Mouse (Mus musculus): ENCODE measurements at regions not wholly inside any gene's neighbourhood (a gene's known extent, or its start where the extent isn't known, plus 50 kb on each side); places are given as distances from the start of the nearest gene placed in this dataset.

DNA sequence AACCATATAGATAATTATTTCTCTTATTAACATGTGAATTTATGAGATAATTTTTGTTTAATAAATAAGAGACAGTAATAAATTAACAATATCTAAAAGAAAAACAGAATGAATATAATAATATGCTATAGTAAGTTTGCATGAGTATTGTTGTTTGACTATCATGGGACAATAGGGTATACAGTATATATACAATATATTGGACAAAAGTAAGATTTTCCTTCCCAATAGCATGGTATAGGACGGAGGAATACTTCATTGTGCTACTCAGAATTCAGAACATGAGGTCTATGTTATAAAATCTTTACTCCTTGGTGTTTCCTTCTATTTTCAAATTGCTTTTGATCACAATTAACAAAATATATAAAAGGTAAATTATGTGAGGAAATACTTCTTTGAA is 771.0 kb upstream of the Pcdh20 start:
- ATAC-seq: no peak
- WGBS: 85% methylated on average over 1 of the region's 1 CpGs
- no peak overlapping the region for H3K4me2 ChIP-seq (ENCODE audit: low read length)
- H3K27me3 ChIP-seq (replicated peaks; ENCODE audit: control insufficient read depth, insufficient read depth, low read length): no peaks in the 10 kb centered on the region
- H3K4me1 ChIP-seq (replicated peaks; ENCODE audit: control insufficient read depth, insufficient read depth, low read length): no peaks in the 10 kb centered on the region
- no peak overlapping the region for H3K27ac ChIP-seq (ENCODE audit: low read length)
- H3K4me3 ChIP-seq (replicated peaks; ENCODE audit: low read length): no peak overlapping the region
- H3K36me3 ChIP-seq (ENCODE audit: control insufficient read depth, insufficient read depth): no peaks in the 10 kb centered on the region
- H3K9me3 ChIP-seq (ENCODE audit: control insufficient read depth, low read length): no peaks in the 10 kb centered on the region
- no peak overlapping the region for H3K9ac ChIP-seq (replicated peaks; ENCODE audit: low read depth, low read length)

DNA sequence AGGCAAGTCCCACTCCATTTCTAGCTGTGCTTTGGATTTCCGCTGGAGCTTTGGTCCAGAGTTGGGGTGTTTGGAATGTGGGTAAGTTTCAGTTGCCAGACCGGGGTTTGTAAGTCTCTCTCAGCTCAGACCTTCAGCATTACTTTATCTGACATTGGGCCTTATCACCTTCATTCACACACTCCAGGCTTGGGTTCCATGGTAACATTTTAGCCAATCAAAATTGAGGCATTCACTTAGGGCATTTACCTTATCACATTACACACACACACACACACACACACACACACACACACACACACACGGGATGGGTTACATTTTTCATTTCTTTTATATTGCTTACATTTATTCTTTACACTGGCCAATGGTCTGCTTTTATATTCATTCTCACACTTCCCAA is 765.3 kb upstream of the Pcdh20 start:
- no peak for ATAC-seq
- H3K4me1 ChIP-seq (replicated peaks; ENCODE audit: control insufficient read depth, insufficient read depth, low read length): no peaks in the 10 kb centered on the region
- no peaks in the 10 kb centered on the region for H3K27me3 ChIP-seq (replicated peaks; ENCODE audit: control insufficient read depth, insufficient read depth, low read length)
- H3K27ac ChIP-seq (ENCODE audit: low read length): no peak overlapping the region
- no peak overlapping the region for H3K4me2 ChIP-seq (ENCODE audit: low read length)
- no peak overlapping the region for H3K4me3 ChIP-seq (replicated peaks; ENCODE audit: low read length)
- WGBS: 86% methylated on average over 3 of the region's 3 CpGs
- H3K9me3 ChIP-seq (ENCODE audit: control insufficient read depth, low read length): no peaks in the 10 kb centered on the region
- no peaks in the 10 kb centered on the region for H3K36me3 ChIP-seq (ENCODE audit: control insufficient read depth, insufficient read depth)
- no peak overlapping the region for H3K9ac ChIP-seq (replicated peaks; ENCODE audit: low read depth, low read length)

DNA sequence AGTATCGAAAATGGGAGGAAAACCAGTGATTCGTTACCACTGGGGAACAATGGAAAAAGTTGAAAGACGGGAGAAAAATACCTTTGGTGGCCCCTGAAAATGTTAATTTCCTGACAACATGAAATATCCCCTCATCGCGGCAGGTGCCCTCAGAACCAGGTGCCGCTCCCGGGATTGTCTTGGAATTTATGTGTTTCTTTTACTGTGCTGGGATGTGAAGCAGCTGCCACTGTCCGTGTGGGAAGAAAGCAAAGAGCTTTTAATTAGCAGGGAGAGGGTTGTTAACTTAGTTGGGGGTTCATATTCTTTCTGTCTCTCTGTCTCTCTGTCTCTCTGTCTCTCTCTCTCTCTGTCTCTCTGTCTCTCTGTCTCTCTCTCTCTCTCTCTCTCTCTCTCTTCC is 759.3 kb upstream of the Pcdh20 start:
- Histone ChIP-seq H3K4me2 (ENCODE audit: low read length) (peak overlapping the region; percentile 28; the same call in 1 of the 2 replicates), H3K27ac (ENCODE audit: low read length) (no peak overlapping the region), H3K27me3 (replicated peaks; ENCODE audit: control insufficient read depth, insufficient read depth, low read length) (no peaks in the 10 kb centered on the region), H3K9ac (replicated peaks; ENCODE audit: low read depth, low read length) (no peak overlapping the region), H3K4me3 (replicated peaks; ENCODE audit: low read length) (no peak overlapping the region), H3K36me3 (ENCODE audit: control insufficient read depth, insufficient read depth) (no peaks in the 10 kb centered on the region), H3K4me1 (replicated peaks; ENCODE audit: control insufficient read depth, insufficient read depth, low read length) (no peaks in the 10 kb centered on the region), H3K9me3 (ENCODE audit: control insufficient read depth, low read length) (no peaks in the 10 kb centered on the region)
- WGBS: 40% methylated on average over 8 of the region's 8 CpGs
- no peak for ATAC-seq

DNA sequence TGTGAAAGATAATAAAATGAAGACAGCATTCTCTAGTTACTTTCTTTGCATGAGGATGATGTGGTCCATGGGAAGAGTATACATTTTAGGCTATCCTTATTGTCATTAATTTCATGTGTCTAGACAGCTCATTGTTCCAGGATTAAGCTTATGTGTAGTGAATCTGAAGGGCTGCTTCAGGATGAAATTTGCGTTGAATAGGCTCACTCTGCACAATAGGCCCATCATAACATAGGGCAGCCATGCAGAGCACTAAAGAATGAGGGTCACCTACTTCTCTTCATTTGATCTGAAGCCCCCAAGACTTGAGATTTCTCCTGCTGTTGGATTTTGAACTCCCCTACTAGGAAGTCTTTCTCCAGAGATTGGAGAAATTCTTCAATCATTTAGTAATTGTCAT is 746.2 kb upstream of the Pcdh20 start:
- 14% methylated on average over 1 of the region's 1 CpGs for WGBS
- Histone ChIP-seq H3K9me3 (ENCODE audit: control insufficient read depth, low read length) (no peaks in the 10 kb centered on the region), H3K4me3 (replicated peaks; ENCODE audit: low read length) (no peak overlapping the region), H3K36me3 (ENCODE audit: control insufficient read depth, insufficient read depth) (no peaks in the 10 kb centered on the region), H3K4me1 (replicated peaks; ENCODE audit: control insufficient read depth, insufficient read depth, low read length) (no peaks in the 10 kb centered on the region), H3K27me3 (replicated peaks; ENCODE audit: control insufficient read depth, insufficient read depth, low read length) (no peaks in the 10 kb centered on the region), H3K27ac (ENCODE audit: low read length) (no peak overlapping the region), H3K9ac (replicated peaks; ENCODE audit: low read depth, low read length) (no peak overlapping the region), H3K4me2 (ENCODE audit: low read length) (no peak overlapping the region)
- no peak for ATAC-seq

DNA sequence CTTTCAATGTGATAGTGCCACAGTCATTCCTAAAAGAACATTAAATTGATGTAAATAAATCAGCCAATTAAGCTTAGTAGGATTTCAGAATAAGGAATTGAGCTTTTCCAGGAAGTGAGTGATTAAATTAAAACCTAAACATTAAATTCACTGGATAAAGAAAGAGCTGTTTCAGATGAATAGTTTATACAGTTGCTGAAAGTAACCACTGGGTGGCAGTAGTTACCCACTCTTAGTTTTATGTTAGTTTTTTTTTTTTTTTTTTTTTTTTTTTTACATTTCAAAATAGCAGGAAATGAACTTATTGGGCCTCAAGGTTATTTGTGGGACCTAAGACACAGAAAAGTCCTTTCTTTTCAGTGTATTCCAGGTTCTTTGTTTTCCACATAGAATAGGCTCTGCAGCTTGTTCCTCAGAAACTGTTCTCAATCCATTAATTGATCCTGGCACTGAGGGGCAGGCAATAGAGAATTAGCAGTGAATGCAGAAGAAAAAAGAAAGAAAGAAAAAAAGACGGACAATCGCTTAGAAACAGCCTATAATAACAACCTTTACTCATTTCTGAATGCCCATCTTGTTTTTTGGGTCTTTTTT is 710.3 kb upstream of the Pcdh20 start:
- H3K4me1 ChIP-seq (replicated peaks; ENCODE audit: control insufficient read depth, insufficient read depth, low read length): no peaks in the 10 kb centered on the region
- 2% methylated on average over 2 of the region's 2 CpGs for WGBS
- H3K36me3 ChIP-seq (ENCODE audit: control insufficient read depth, insufficient read depth): no peaks in the 10 kb centered on the region
- H3K9me3 ChIP-seq (ENCODE audit: control insufficient read depth, low read length): no peaks in the 10 kb centered on the region
- H3K27ac ChIP-seq (ENCODE audit: low read length): no peak overlapping the region
- peak; percentile 52; the same call in 1 of the 2 replicates for ATAC-seq
- no peak overlapping the region for H3K4me3 ChIP-seq (replicated peaks; ENCODE audit: low read length)
- no peak overlapping the region for H3K4me2 ChIP-seq (ENCODE audit: low read length)
- no peaks in the 10 kb centered on the region for H3K27me3 ChIP-seq (replicated peaks; ENCODE audit: control insufficient read depth, insufficient read depth, low read length)
- H3K9ac ChIP-seq (replicated peaks; ENCODE audit: low read depth, low read length): no peak overlapping the region

DNA sequence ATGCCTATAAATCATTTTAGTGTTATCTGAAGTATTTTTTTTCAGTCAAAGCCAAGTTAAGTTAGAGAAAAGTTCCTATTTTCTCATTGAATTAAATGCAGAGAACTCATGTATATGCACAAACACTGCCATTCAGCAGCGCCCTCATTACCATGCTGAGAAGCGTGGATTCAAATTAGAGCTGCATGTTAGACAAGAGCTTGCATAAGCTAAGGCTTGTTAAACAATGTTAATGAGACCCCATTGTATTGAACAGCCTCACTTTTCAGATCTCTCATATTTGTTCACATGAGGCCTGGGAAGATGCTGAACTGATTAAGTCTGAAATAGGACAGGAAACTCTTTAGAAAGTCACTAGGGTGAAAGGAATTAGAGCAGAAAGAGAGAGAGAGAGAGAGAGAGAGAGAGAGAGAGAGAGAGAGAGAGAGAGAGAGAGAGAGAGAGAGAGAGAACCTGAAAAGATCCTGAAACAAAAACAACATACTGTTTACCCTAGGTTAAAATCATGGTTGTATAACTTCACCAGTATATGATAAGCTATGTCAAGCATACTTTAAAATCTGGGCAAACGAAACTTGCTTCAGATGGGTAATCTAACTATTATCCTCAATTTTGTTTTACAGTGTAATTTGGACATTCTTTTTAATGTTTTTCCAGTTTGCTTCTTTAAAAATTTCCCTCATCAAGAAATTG is 671.9 kb upstream of the Pcdh20 start:
- 10% methylated on average over 3 of the region's 3 CpGs for WGBS
- H3K4me3 ChIP-seq (replicated peaks; ENCODE audit: low read length): no peak overlapping the region
- no peaks in the 10 kb centered on the region for H3K4me1 ChIP-seq (replicated peaks; ENCODE audit: control insufficient read depth, insufficient read depth, low read length)
- H3K27me3 ChIP-seq (replicated peaks; ENCODE audit: control insufficient read depth, insufficient read depth, low read length): no peaks in the 10 kb centered on the region
- ATAC-seq: peak; percentile 95
- no peak overlapping the region for H3K4me2 ChIP-seq (ENCODE audit: low read length)
- no peak overlapping the region for H3K27ac ChIP-seq (ENCODE audit: low read length)
- no peak overlapping the region for H3K9ac ChIP-seq (replicated peaks; ENCODE audit: low read depth, low read length)
- H3K9me3 ChIP-seq (ENCODE audit: control insufficient read depth, low read length): no peaks in the 10 kb centered on the region
- no peaks in the 10 kb centered on the region for H3K36me3 ChIP-seq (ENCODE audit: control insufficient read depth, insufficient read depth)

DNA sequence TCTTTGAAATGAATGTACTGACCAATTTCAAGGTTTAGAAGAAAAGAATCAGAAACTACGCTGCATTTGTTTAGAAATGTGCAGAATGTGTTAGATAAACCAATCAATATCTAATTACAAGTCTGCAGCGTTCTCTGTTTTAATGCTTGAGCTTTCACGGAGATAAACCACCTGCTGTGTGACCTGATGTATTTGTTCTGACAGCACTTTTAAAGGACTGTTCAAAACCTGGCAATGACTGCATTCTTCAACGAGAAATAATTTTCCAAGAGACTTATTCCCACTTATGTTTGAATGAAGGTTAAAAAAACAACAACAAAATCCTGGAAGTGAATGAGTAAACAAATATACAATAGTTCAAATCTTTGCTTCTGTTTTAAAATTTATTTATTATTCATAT is 628.1 kb upstream of the Pcdh20 start:
- no peak overlapping the region for H3K4me2 ChIP-seq (ENCODE audit: low read length)
- no peaks in the 10 kb centered on the region for H3K9me3 ChIP-seq (ENCODE audit: control insufficient read depth, low read length)
- no peak overlapping the region for H3K27ac ChIP-seq (ENCODE audit: low read length)
- H3K36me3 ChIP-seq (ENCODE audit: control insufficient read depth, insufficient read depth): no peaks in the 10 kb centered on the region
- 11% methylated on average over 4 of the region's 4 CpGs for WGBS
- H3K27me3 ChIP-seq (replicated peaks; ENCODE audit: control insufficient read depth, insufficient read depth, low read length): no peaks in the 10 kb centered on the region
- H3K4me3 ChIP-seq (replicated peaks; ENCODE audit: low read length): no peak overlapping the region
- ATAC-seq: no peak
- H3K9ac ChIP-seq (replicated peaks; ENCODE audit: low read depth, low read length): no peak overlapping the region
- no peaks in the 10 kb centered on the region for H3K4me1 ChIP-seq (replicated peaks; ENCODE audit: control insufficient read depth, insufficient read depth, low read length)

DNA sequence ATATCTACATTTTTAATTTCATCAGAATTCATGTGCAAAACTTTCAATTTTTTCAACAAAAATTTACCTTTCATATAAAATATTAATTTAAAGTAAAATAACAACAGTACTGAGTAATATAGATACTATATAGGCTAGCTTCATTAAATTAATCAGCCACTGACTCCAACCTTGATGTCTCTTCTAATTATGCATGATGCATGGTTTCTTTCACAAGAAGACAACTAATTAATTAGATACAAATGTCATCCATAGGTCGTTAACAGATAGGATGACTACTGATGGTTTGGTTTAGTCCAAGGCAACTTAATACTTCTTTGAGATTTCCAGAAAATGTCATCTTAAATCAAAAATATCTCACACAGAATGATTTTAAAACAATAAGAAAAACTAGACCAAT is 618.5 kb upstream of the Pcdh20 start:
- no peak overlapping the region for H3K4me3 ChIP-seq (replicated peaks; ENCODE audit: low read length)
- H3K4me2 ChIP-seq (ENCODE audit: low read length): no peak overlapping the region
- no peaks in the 10 kb centered on the region for H3K4me1 ChIP-seq (replicated peaks; ENCODE audit: control insufficient read depth, insufficient read depth, low read length)
- H3K27ac ChIP-seq (ENCODE audit: low read length): no peak overlapping the region
- H3K36me3 ChIP-seq (ENCODE audit: control insufficient read depth, insufficient read depth): no peaks in the 10 kb centered on the region
- no peaks in the 10 kb centered on the region for H3K27me3 ChIP-seq (replicated peaks; ENCODE audit: control insufficient read depth, insufficient read depth, low read length)
- no peaks in the 10 kb centered on the region for H3K9me3 ChIP-seq (ENCODE audit: control insufficient read depth, low read length)
- no peak for ATAC-seq
- H3K9ac ChIP-seq (replicated peaks; ENCODE audit: low read depth, low read length): no peak overlapping the region
- WGBS: 77% methylated on average over 1 of the region's 1 CpGs

DNA sequence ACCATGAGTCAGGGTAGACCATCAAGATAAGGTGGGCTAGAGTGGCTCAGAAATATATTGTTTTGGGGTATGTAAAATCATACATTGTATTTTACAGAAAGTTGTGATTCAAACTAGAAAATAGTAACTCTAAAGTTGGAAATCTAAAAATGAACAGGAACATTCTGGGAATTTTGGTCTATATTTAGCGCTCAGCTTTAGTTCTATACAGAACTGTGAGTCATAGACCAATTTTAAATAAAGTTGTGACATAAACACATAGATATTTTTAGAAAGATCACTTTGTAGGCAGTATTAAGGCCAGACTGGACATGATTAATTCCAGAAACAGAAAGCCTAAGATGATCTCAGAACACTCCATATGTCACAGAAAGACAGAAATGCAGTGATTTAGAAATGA is 604.8 kb upstream of the Pcdh20 start:
- no peak overlapping the region for H3K4me2 ChIP-seq (ENCODE audit: low read length)
- no peak overlapping the region for H3K9ac ChIP-seq (replicated peaks; ENCODE audit: low read depth, low read length)
- no peaks in the 10 kb centered on the region for H3K9me3 ChIP-seq (ENCODE audit: control insufficient read depth, low read length)
- no peaks in the 10 kb centered on the region for H3K36me3 ChIP-seq (ENCODE audit: control insufficient read depth, insufficient read depth)
- no peak overlapping the region for H3K4me3 ChIP-seq (replicated peaks; ENCODE audit: low read length)
- no peak for ATAC-seq
- 96% methylated on average over 1 of the region's 1 CpGs for WGBS
- no peaks in the 10 kb centered on the region for H3K4me1 ChIP-seq (replicated peaks; ENCODE audit: control insufficient read depth, insufficient read depth, low read length)
- H3K27ac ChIP-seq (ENCODE audit: low read length): no peak overlapping the region
- H3K27me3 ChIP-seq (replicated peaks; ENCODE audit: control insufficient read depth, insufficient read depth, low read length): no peaks in the 10 kb centered on the region

DNA sequence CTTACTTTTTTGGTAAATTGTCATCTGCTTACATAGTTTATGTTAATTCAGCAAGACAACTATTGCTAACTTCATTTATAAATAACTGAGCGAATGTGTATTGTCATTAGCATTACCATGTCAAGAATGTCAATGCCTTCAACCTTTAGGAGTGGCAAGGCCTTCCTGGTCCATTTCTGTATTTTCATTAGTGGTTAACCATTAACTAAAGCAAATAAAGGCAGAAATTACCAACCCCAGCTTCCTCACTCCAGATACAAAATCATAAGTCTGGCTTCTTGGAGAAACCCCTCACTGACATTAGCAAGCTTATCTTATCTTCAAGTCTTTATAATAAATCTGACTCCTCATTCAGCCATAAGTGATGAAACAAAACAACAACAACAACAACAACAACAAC is 592.8 kb upstream of the Pcdh20 start:
- Histone ChIP-seq H3K4me2 (ENCODE audit: low read length) (no peak overlapping the region), H3K4me1 (replicated peaks; ENCODE audit: control insufficient read depth, insufficient read depth, low read length) (no peaks in the 10 kb centered on the region), H3K27ac (ENCODE audit: low read length) (no peak overlapping the region), H3K4me3 (replicated peaks; ENCODE audit: low read length) (no peak overlapping the region), H3K36me3 (ENCODE audit: control insufficient read depth, insufficient read depth) (no peaks in the 10 kb centered on the region), H3K9me3 (ENCODE audit: control insufficient read depth, low read length) (no peaks in the 10 kb centered on the region), H3K9ac (replicated peaks; ENCODE audit: low read depth, low read length) (no peak overlapping the region), H3K27me3 (replicated peaks; ENCODE audit: control insufficient read depth, insufficient read depth, low read length) (no peaks in the 10 kb centered on the region)
- no peak for ATAC-seq
- 90% methylated on average over 1 of the region's 1 CpGs for WGBS
